Mouse (Mus musculus): ENCODE data around the gene Actr6. TPM values are rescaled to one million over a fixed set of nuclear protein-coding genes. Genes with fewer than 3 reads are reported as not detected.
A peak's percentile ranks its signal among the peaks of the same experiment; 100 is the strongest.

Gene Actr6
- total and polyA plus RNA-seq, 3 experiments: 14.4 to 414 (median 15.3) TPM

DNA sequence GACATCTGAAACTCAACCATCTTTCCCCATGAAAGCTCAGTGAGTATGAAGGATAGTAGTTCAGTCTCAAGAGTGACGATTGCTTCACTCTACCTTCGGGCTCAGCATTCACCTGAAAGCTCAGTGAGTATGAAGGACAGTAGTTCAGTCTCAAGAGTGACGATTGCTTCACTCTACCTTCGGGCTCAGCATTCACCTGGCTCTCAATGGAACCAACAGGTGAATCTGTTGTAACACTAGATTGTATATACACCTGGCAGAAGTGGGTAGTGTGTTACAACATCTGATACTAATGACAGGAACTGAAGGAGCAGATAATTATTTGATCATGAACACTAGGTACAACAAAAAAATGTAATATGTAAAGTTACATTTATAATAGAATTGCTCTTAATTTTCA, 50.4 kb downstream of the Actr6 start:
- Histone ChIP-seq H3K27ac (ENCODE audit: control insufficient read depth, low read depth, low read length) (no peak overlapping the region), H3K9me3 (replicated peaks; ENCODE audit: insufficient read depth, low read length) (no peaks in the 10 kb centered on the region), H3K36me3 (ENCODE audit: control insufficient read depth in 1 of 2, insufficient read depth in 2 of 2, low read length in 2 of 2) (peaks cover 2 to 40% of the 10 kb centered on the region in 2 experiments; a peak in 3 of 4 replicates), H3K79me2 (ENCODE audit: control insufficient read depth, insufficient read depth, low read length, poor library complexity) (peaks cover 55% of the 10 kb centered on the region), H3K27me3 (ENCODE audit: control insufficient read depth in 1 of 2, insufficient read depth in 2 of 2, low read length in 2 of 2) (no peaks in the 10 kb centered on the region), H3K4me3 (ENCODE audit: control insufficient read depth in 1 of 2, insufficient read depth in 1 of 2, low read depth in 2 of 2, low read length in 2 of 2) (no peak overlapping the region), H3K9ac (ENCODE audit: control insufficient read depth, low read depth, low read length, poor library complexity, severe bottlenecking) (no peak overlapping the region), H3K4me1 (ENCODE audit: control insufficient read depth in 1 of 2, insufficient read depth in 2 of 2, low read length in 2 of 2) (peaks cover 21 to 43% of the 10 kb centered on the region in 2 experiments)
- DNase-seq (ENCODE audit: low read depth, low spot score): no peak
- TF ChIP-seq ZNF384 (IDR thresholded peaks at IDR 0.05; ENCODE audit: low read depth, low read length): no peak
- TF ChIP-seq CHD1 (IDR thresholded peaks at IDR 0.05; ENCODE audit: low read depth, low read length): no peak
- TF ChIP-seq KAT2A (conservative IDR thresholded peaks at IDR 0.05; ENCODE audit: low read depth, low read length): no peak

DNA sequence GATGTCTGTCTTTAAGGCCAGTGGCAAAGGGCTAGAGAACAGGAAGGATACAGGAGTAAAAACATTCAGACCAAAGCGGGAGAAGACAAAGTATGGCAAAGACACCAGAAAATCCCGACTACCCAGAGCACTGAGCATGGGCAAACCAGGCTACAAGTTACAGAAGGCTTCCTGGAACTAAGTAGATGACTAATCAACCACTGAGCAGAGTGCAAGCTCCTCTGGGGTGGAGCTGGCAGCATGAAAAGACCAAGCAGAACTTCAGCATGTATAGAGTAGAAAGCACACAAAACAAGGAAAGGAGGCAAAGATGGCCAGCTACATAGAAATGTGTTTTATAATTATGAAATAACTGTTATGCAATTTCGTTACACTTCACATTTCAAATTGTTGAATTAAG, 51.6 kb downstream of the Actr6 start:
- Histone ChIP-seq H3K36me3 (ENCODE audit: control insufficient read depth in 1 of 2, insufficient read depth in 2 of 2, low read length in 2 of 2) (peaks cover 2 to 40% of the 10 kb centered on the region in 2 experiments), H3K27me3 (ENCODE audit: control insufficient read depth in 1 of 2, insufficient read depth in 2 of 2, low read length in 2 of 2) (no peaks in the 10 kb centered on the region), H3K9ac (ENCODE audit: control insufficient read depth, low read depth, low read length, poor library complexity, severe bottlenecking) (no peak overlapping the region), H3K27ac (ENCODE audit: control insufficient read depth, low read depth, low read length) (peak overlapping the region; percentile 5; the same call in 1 of the 2 replicates), H3K4me3 (ENCODE audit: control insufficient read depth in 1 of 2, insufficient read depth in 1 of 2, low read depth in 2 of 2, low read length in 2 of 2) (no peak overlapping the region), H3K79me2 (ENCODE audit: control insufficient read depth, insufficient read depth, low read length, poor library complexity) (peaks cover 48% of the 10 kb centered on the region), H3K4me1 (ENCODE audit: control insufficient read depth in 1 of 2, insufficient read depth in 2 of 2, low read length in 2 of 2) (peaks cover 18 to 43% of the 10 kb centered on the region in 2 experiments), H3K9me3 (replicated peaks; ENCODE audit: insufficient read depth, low read length) (no peaks in the 10 kb centered on the region)
- no peak for TF ChIP-seq ZKSCAN1 (IDR thresholded peaks at IDR 0.05; ENCODE audit: low read depth, low read length)
- TF ChIP-seq CHD1 (IDR thresholded peaks at IDR 0.05; ENCODE audit: low read depth, low read length): no peak
- TF ChIP-seq NRF1 (IDR thresholded peaks at IDR 0.05; ENCODE audit: insufficient read depth, low read depth, low read length, poor library complexity, severe bottlenecking): no peak
- no peak for TF ChIP-seq ZMIZ1 (IDR thresholded peaks at IDR 0.05; ENCODE audit: low read depth, low read length)
- TF ChIP-seq ZNF384 (IDR thresholded peaks at IDR 0.05; ENCODE audit: low read depth, low read length): no peak
- no peak for TF ChIP-seq CTCF (IDR thresholded peaks at IDR 0.05 in 2 of 3, conservative IDR thresholded peaks at IDR 0.05 in 1 of 3; ENCODE audit: control insufficient read depth in 1 of 3, insufficient read depth in 1 of 3, low read depth in 2 of 3, low read length in 3 of 3, poor library complexity in 1 of 3, severe bottlenecking in 1 of 3)
- TF ChIP-seq GATA1 (IDR thresholded peaks at IDR 0.05; ENCODE audit: low read depth, low read length): no peak
- TF ChIP-seq MAX (IDR thresholded peaks at IDR 0.05; ENCODE audit: low read length): no peak
- no peak for TF ChIP-seq JUND (IDR thresholded peaks at IDR 0.05; ENCODE audit: low read depth, low read length)
- no peak for TF ChIP-seq KAT2A (conservative IDR thresholded peaks at IDR 0.05; ENCODE audit: low read depth, low read length)
- peak; percentile 79 for DNase-seq (ENCODE audit: low read depth, low spot score)

DNA sequence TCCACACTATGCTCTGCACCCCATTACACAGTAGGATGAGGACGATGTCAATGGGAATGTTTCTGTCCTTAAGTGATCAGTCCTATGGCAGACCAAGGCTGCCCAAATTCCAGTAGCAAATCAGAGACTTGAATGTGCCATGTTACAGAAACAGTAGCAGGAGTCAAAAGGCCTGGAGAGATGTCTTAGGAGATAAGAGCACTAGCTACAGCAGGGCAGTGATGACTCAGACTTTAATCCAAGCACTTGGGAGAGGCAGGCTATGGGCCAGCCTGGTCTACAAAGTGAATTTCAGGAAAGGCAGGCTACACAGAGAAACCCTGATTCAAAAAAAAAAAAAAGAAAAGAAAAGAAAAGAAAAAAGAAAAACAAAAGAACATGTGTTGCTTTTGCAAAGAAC, 52.6 kb downstream of the Actr6 start:
- H3K4me1 ChIP-seq (ENCODE audit: control insufficient read depth in 1 of 2, insufficient read depth in 2 of 2, low read length in 2 of 2): peaks cover 18 to 40% of the 10 kb centered on the region in 2 experiments

More for the DNA sequence above, 52.6 kb downstream of the Actr6 start:
- H3K4me3 ChIP-seq (ENCODE audit: control insufficient read depth in 1 of 2, insufficient read depth in 1 of 2, low read depth in 2 of 2, low read length in 2 of 2): no peak overlapping the region
- no peaks in the 10 kb centered on the region for H3K27me3 ChIP-seq (ENCODE audit: control insufficient read depth in 1 of 2, insufficient read depth in 2 of 2, low read length in 2 of 2)
- H3K79me2 ChIP-seq (ENCODE audit: control insufficient read depth, insufficient read depth, low read length, poor library complexity): peaks cover 40% of the 10 kb centered on the region
- no peak overlapping the region for H3K9ac ChIP-seq (ENCODE audit: control insufficient read depth, low read depth, low read length, poor library complexity, severe bottlenecking)
- no peaks in the 10 kb centered on the region for H3K9me3 ChIP-seq (replicated peaks; ENCODE audit: insufficient read depth, low read length)
- TF ChIP-seq ELF1 (IDR thresholded peaks at IDR 0.05; ENCODE audit: low read depth, low read length): no peak
- TF ChIP-seq GATA1 (IDR thresholded peaks at IDR 0.05; ENCODE audit: low read depth, low read length): peak; percentile 50; the same call in 1 of the 2 replicates
- no peak overlapping the region for H3K27ac ChIP-seq (ENCODE audit: control insufficient read depth, low read depth, low read length)
- peak; percentile 32 for DNase-seq (ENCODE audit: low read depth, low spot score)
- H3K36me3 ChIP-seq (ENCODE audit: control insufficient read depth in 1 of 2, insufficient read depth in 2 of 2, low read length in 2 of 2): peaks cover 2 to 34% of the 10 kb centered on the region in 2 experiments
